Mouse (Mus musculus) midbrain, embryonic 16.5 days (tissue): Measurements from ENCODE around the gene Rpl37a. TPM values are rescaled to one million over a fixed set of nuclear protein-coding genes. Genes with fewer than 3 reads are reported as not detected.

Source experiments
- ATAC-seq: fragments of 200-750 bp; cut with Nextera tagmentation; 2 replicates; pipeline ENCODE4 v1.8.0; 2017; ENCODE audit warnings: moderate TSS enrichment
- H3K27ac ChIP-seq: fragments of 300-500 bp; sonication (generic); 2 replicates; pipeline ENCODE4 v1.5.1; 2014; ENCODE audit warnings: mild to moderate bottlenecking, low read length, mixed read lengths
- H3K27me3 ChIP-seq: fragments of 300-500 bp; sonication (generic); 2 replicates; pipeline ENCODE4 v1.6.1; 2014; ENCODE audit warnings: low read depth, low read length, mixed read lengths; ENCODE audit not compliant: control insufficient read depth, insufficient read depth
- H3K36me3 ChIP-seq: fragments of 300-500 bp; sonication (generic); 2 replicates; pipeline ENCODE4 v1.6.1; 2014; ENCODE audit warnings: mild to moderate bottlenecking, low read length, moderate library complexity, mixed read lengths; ENCODE audit not compliant: control insufficient read depth, insufficient read depth
- H3K4me1 ChIP-seq: fragments of 300-500 bp; sonication (generic); 2 replicates; pipeline ENCODE4 v1.6.1; 2014; ENCODE audit warnings: mild to moderate bottlenecking, low read length, mixed read lengths; ENCODE audit not compliant: control insufficient read depth, insufficient read depth
- H3K4me2 ChIP-seq: fragments of 300-500 bp; sonication (generic); 2 replicates; pipeline ENCODE4 v1.6.1; 2014; ENCODE audit warnings: mild to moderate bottlenecking, low read length, mixed read lengths
- H3K4me3 ChIP-seq: fragments of 300-500 bp; sonication (generic); 2 replicates; pipeline ENCODE4 v1.5.1; 2014; ENCODE audit warnings: low read depth, mild to moderate bottlenecking, low read length, moderate library complexity, mixed read lengths
- H3K9ac ChIP-seq: fragments of 300-500 bp; sonication (generic); 2 replicates; pipeline ENCODE4 v1.6.1; 2014; ENCODE audit warnings: low read depth, low read length, mixed read lengths
- H3K9me3 ChIP-seq: fragments of 300-500 bp; sonication (generic); replicated peaks from 2 replicates; pipeline ENCODE4 v1.6.1; 2014; ENCODE audit warnings: mild to moderate bottlenecking, low read length, mixed read lengths; ENCODE audit not compliant: control insufficient read depth, poor library complexity, severe bottlenecking
- WGBS: fragments of 180-500 bp; shearing (Covaris S2); extraction: QIAGEN DNeasy Blood & Tissue Kit; methylation state at CpG from one replicate; pipeline ENCODE4 v1.1.7; 2014; 5-methylcytosine and 5-hydroxymethylcytosine counted together
- polyA plus RNA-seq: library from polyadenylated mRNA; unstranded; fragments of >200 nt; fragmentation: Nextera tagmentation; extraction: Ambion mirVana; gene quantifications from 2 replicates; pipeline ENCODE4 v1.2.1, GENCODE M21; 2015

The Rpl37a gene
- polyA plus RNA-seq, result 821 and 838 TPM in 2 replicates

DNA sequence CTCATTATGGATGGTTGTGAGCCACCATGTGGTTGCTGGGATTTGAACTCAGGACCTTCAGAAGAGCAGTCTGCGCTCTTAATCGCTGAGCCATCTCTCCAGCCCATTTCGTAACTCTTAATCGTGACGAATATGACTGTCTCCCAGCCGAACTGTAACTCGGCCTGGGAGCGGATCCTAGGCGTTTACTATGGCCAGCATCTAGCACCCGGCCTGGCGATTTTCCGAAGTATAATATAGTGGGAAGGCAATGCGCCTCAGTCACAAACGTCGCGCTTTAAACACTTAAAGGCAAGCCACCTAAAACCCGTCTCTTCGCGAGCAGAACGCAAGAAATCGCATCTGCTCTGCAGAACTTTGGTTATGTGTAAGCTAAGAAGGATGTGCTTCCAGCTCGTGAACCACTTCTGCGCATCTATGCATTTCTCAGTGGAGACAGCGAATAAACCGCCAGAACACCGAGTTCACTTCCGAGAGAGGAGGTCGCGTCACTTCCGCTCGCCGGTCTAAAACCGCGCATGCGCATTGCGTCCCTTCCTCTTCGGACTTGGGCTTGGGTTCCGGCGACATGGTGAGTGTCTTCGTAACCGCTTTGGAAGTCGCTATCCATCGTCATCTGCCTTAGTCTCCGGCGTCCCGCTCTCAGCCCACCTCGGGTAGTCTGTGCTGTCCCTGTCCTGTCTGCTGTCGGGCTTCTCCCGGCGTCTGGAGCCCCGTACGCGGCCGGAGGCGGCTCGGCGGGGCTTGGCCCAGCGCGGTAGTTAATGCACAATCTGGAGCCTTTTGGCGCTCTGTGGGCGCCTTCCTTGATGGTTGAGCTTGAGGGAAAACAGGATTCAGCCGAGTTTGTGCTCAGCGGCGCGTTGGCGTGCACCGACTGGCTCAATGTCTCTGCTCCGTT is at the start of gene Rpl37a:
Gene Rpl37a (plus strand): TSS at position 538 of the 901 bp plus-strand sequence.
- Histone ChIP-seq H3K27ac (peak within 1 kb of the TSS; percentile 86), H3K4me3 (peak within 1 kb of the TSS; percentile 79), H3K9me3 (no peaks in the 10 kb centered on the region), H3K36me3 (peaks cover 5% of the 10 kb centered on the region; the same call in 1 of the 2 replicates), H3K27me3 (no peaks in the 10 kb centered on the region), H3K4me2 (peak within 1 kb of the TSS; percentile 66), H3K4me1 (peaks cover 16% of the 10 kb centered on the region), H3K9ac (peak within 1 kb of the TSS; percentile 86)
- 3% methylated on average over 68 of the region's 68 CpGs for WGBS
- ATAC-seq, result peak; percentile 95

DNA sequence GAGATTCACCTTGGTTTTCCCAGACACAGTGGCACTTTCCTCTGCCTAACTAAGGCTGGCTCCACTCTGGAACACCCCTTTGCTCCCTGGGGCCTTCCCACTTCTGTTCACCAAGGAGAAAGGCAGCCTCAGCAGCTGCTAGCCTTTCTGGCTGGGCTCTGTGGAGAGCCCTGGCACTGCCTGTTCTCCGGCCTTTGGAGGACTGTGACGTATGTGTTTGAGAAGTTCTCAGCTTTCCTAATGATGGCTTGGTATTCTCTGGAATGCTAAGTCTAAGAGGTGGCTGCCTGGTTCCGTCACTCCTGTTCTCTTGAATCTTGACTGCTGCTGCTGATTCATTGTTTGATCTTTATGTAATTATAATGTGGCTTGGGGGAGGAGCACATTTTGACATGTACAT is 38.0 kb upstream of the Rpl37a start:
- Histone ChIP-seq H3K4me2 (no peak overlapping the region), H3K36me3 (no peaks in the 10 kb centered on the region), H3K9ac (no peak overlapping the region), H3K4me1 (no peaks in the 10 kb centered on the region), H3K4me3 (no peak overlapping the region), H3K27me3 (no peaks in the 10 kb centered on the region), H3K27ac (no peak overlapping the region), H3K9me3 (no peaks in the 10 kb centered on the region)
- ATAC-seq, result no peak
- WGBS, result 38% methylated on average over 3 of the region's 3 CpGs

DNA sequence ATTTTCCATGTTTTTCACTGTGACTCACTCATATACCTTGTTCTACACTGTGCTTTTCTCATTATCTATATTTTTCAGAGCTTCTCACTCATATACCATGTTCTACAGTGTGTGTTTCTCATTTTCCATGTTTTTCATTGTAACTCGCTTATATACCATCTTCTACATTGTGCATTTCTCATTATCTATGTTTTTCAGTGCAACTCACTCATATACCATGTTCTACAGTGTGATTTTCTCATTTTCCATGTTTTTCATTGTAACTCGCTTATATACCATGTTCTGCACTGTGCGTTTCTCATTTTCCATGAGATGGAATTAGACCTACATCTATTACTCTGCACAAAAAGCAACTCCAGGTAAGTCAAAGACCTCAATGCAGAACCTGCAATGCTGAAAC is 14.8 kb upstream of the Rpl37a start:
- no peak overlapping the region for H3K9ac ChIP-seq
- no peak overlapping the region for H3K27ac ChIP-seq
- no peaks in the 10 kb centered on the region for H3K27me3 ChIP-seq
- H3K4me3 ChIP-seq, result no peak overlapping the region
- no peaks in the 10 kb centered on the region for H3K9me3 ChIP-seq
- no peak for ATAC-seq
- no peaks in the 10 kb centered on the region for H3K36me3 ChIP-seq
- no peak overlapping the region for H3K4me2 ChIP-seq
- 50% methylated on average over 3 of the region's 3 CpGs for WGBS
- H3K4me1 ChIP-seq, result no peaks in the 10 kb centered on the region

DNA sequence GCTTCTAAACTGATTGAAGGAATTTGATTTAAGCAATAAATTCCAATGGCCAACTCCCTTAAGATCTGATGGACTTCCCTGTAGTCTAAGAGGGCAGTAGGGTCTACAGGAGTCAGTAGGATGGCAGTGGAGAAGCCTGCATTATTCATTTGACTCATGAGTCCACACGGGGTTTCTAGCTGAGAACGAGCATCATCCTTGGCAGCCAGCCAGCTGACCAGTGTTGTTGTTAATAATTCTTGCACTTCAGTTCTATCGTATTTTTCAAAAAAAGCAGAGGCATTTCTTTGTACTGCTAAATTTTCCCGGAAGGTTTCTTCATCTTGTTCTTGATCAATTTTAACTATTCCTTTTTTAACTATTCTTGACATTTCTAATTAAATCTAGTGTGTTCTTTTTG is 12.4 kb upstream of the Rpl37a start:
- no peak overlapping the region for H3K9ac ChIP-seq
- H3K4me3 ChIP-seq, result no peak overlapping the region
- H3K36me3 ChIP-seq, result no peaks in the 10 kb centered on the region
- 60% methylated on average over 4 of the region's 4 CpGs for WGBS
- H3K4me2 ChIP-seq, result no peak overlapping the region
- ATAC-seq, result no peak
- H3K27me3 ChIP-seq, result no peaks in the 10 kb centered on the region
- H3K4me1 ChIP-seq, result no peaks in the 10 kb centered on the region
- no peak overlapping the region for H3K27ac ChIP-seq
- H3K9me3 ChIP-seq, result no peaks in the 10 kb centered on the region

DNA sequence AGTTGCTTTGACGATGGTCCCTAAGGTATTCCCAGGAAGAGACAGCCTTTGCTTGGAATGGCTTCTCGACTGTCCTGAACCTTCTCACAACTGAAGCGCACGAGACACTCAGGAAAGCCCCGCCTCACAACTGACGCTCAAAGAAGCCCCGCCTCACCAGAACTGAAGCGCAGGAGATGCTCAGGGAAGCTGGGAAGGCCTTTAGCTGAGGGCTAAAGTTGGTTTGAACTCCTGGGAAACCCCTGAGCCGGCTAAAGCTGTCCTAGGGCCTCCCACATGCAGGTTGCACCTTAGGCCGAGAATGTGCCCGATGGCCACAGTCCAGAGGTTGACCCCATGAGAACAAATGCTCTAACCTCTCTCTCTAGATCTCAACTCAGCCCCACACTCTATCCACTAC is 10.6 kb upstream of the Rpl37a start, which contains the start of gene Ankar:
Gene Ankar (minus strand): TSS at position 101 of the 400 bp plus-strand sequence.
- no peak for ATAC-seq
- H3K4me3 ChIP-seq, result no peak within 1 kb of the TSS
- H3K9ac ChIP-seq, result no peak within 1 kb of the TSS
- H3K36me3 ChIP-seq, result no peaks in the 10 kb centered on the region
- no peak within 1 kb of the TSS for H3K27ac ChIP-seq
- WGBS, result 79% methylated on average over 11 of the region's 11 CpGs
- H3K9me3 ChIP-seq, result no peaks in the 10 kb centered on the region
- no peak within 1 kb of the TSS for H3K4me2 ChIP-seq
- H3K4me1 ChIP-seq, result no peaks in the 10 kb centered on the region
- no peaks in the 10 kb centered on the region for H3K27me3 ChIP-seq

DNA sequence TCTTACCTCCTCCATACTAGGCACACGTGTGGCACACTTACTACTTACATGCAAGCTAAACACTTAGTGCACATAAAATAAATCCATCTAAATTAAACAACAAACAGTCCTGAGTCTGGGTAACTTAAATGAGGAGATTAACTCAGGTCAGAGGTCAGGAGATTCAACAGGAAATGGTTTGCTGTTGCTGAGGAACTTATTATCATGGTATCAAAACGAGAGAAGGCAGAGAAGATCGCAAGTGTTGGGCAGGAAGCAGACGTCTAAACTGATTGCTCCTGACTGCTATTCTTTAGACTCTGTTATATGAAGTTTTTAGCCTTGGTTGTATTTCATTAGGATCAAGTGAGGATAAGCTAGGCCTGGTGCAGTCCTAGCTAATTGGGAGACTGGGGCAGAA is 3.6 kb upstream of the Rpl37a start:
- no peak for ATAC-seq
- H3K9ac ChIP-seq, result no peak overlapping the region
- H3K9me3 ChIP-seq, result no peaks in the 10 kb centered on the region

DNA sequence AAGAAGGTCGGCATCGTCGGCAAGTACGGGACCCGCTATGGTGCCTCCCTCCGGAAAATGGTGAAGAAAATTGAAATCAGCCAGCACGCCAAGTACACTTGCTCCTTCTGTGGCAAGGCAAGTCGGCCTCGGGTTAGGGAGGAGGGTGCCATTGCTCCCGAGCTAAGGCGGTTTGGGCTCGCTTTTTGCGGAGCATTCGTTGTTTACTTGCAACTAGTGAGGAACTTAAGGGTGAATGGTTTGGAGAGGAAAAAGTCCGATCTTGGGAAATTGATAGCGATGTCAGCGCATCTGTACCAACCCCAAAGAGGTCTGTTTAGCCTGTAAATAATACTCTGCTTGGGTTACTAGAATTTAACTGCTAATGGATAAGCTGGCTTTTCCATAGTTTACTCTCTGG is 594 bp downstream of the Rpl37a start:
- no peak for ATAC-seq
- Histone ChIP-seq H3K27me3 (no peaks in the 10 kb centered on the region), H3K27ac (peak overlapping the region; percentile 86), H3K4me2 (peak overlapping the region; percentile 66), H3K4me1 (peaks cover 16% of the 10 kb centered on the region), H3K9ac (peak overlapping the region; percentile 86), H3K36me3 (peaks cover 5% of the 10 kb centered on the region; the same call in 1 of the 2 replicates), H3K4me3 (peak overlapping the region; percentile 79), H3K9me3 (no peaks in the 10 kb centered on the region)
- WGBS, result 2% methylated on average over 17 of the region's 17 CpGs

More for the DNA sequence above, 3.6 kb upstream of the Rpl37a start:
- H3K27me3 ChIP-seq, result no peaks in the 10 kb centered on the region
- 71% methylated on average over 4 of the region's 4 CpGs for WGBS
- no peak overlapping the region for H3K4me3 ChIP-seq
- H3K4me2 ChIP-seq, result no peak overlapping the region
- no peak overlapping the region for H3K27ac ChIP-seq
- no peaks in the 10 kb centered on the region for H3K36me3 ChIP-seq
- peaks cover 7% of the 10 kb centered on the region for H3K4me1 ChIP-seq

DNA sequence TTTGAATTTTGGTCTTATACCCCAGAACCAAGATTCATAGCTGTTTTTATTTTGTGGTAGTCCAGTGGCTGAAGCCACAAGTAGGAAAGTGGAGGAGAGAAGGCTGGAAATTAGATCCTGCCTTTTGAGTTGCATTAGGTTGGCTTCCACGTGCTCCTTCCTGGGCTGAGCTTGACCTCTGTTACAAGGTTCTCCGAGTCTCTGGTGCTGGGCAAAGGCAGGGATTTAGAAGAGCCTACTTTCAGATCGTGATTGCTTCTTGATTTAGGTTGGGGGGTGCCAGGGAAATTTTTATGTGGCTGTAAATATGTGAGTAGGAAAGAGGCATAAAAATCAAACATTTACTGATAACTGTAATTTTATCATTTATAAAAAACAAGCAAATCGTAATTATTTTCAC is 3.5 kb downstream of the Rpl37a start:
- WGBS, result 73% methylated on average over 4 of the region's 4 CpGs
- H3K27ac ChIP-seq, result no peak overlapping the region
- no peaks in the 10 kb centered on the region for H3K9me3 ChIP-seq
- H3K9ac ChIP-seq, result no peak overlapping the region
- H3K4me3 ChIP-seq, result no peak overlapping the region
- no peak overlapping the region for H3K4me2 ChIP-seq
- peaks cover 16% of the 10 kb centered on the region for H3K4me1 ChIP-seq
- H3K36me3 ChIP-seq, result peaks cover 5% of the 10 kb centered on the region; the same call in 1 of the 2 replicates
- ATAC-seq, result no peak
- no peaks in the 10 kb centered on the region for H3K27me3 ChIP-seq

DNA sequence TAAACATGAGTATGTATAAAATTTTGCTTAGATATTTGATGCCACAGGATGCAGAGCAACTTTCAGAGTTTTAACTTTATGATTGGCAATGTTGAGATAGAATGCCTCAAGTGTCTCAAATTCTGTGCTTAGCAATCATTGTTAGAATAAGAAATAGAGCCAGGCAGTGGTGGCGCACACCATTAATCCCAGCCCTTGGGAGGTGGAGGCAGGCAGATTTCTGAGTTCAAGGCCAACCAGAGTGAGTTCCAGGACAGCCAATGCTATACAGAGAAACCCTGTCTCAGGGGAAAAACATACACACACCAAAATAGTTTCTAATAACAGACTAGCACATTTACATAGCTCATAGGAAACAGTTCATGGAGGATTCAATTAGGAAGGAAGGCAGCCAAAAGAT is 4.0 kb downstream of the Rpl37a start:
- Histone ChIP-seq H3K9me3 (no peaks in the 10 kb centered on the region), H3K27me3 (no peaks in the 10 kb centered on the region), H3K4me3 (no peak overlapping the region), H3K36me3 (peaks cover 5% of the 10 kb centered on the region; the same call in 1 of the 2 replicates), H3K4me1 (peaks cover 16% of the 10 kb centered on the region), H3K27ac (no peak overlapping the region), H3K9ac (no peak overlapping the region), H3K4me2 (no peak overlapping the region)
- no peak for ATAC-seq
- 88% methylated on average over 1 of the region's 1 CpGs for WGBS
